Mouse (Mus musculus) testis, adult 2 months (tissue): ENCODE measurements around the gene Cfl1.

ENCODE experiments used
- CTCF ChIP-seq: fragments of 200-500 bp; IDR thresholded peaks from 2 replicates; pipeline ENCODE4 v1.5.1; 2012; ENCODE audit warnings: low read depth, mild to moderate bottlenecking, inconsistent platforms, low read length, moderate library complexity; ENCODE audit not compliant: control insufficient read depth, insufficient read depth, insufficient replicate concordance
- POLR2A ChIP-seq: fragments of 200-500 bp; IDR thresholded peaks from 2 replicates; pipeline ENCODE4 v1.6.1; 2012; ENCODE audit warnings: low read depth, mild to moderate bottlenecking, inconsistent platforms, low read length, moderate library complexity; ENCODE audit not compliant: control insufficient read depth

- TF ChIP-seq POLR2A, result no peak
- TF ChIP-seq CTCF, result no peak
Measured at GRCm38 (mm10) chr19:5486771-5487170, 3.5 kb upstream of the Cfl1 start.
